9 mouse cellular contexts compared by ENCODE assay signal in the genomic region with DNA sequence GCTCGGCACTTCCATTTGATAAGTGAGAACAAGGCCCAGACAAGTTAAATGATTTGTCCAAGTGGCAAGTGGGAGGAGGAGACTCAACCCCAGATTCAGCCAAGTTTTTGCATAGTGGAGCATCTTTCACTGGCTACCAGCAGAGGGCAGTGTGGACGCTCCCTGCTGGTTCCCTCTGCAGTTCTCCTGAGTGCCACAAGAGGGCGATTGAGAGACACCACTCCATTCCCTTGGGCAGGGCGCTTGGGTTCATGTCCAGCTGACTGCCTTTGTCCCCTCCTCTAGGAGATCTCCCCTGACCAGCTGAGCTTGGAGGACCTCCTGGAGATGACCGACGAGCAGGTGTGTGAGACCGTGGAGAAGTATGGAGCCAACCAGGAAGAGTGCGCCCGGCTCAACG.
DNase-seq lines count a peak whose midpoint lies in the region; ATAC-seq and TF ChIP-seq lines count a peak whose summit lies in the region.
"Had no signal": no experiment of that assay in that cellular context is flagged by ENCODE, and none has a peak within 500 bp of the region (broad histone marks: within the 10 kb centered on the region; RNA-seq: fewer than 3 reads in every experiment).

No protein-coding gene starts in this region.

- 56% methylated on average over 10 of the region's 10 CpGs for WGBS in large intestine, adult 2 months
- 60% methylated on average over 10 of the region's 10 CpGs for WGBS in lung, embryonic 14.5 days

- in situ Hi-C loops in Patski (cut with MboI; ENCODE audit: low pct_unique_long_range_greater_than_20kb), result loop anchor here (5.0 kb wide), 1 partner anchor 567 kb away; no protein-coding TSS in a partner anchor

- CTCF ChIA-PET in Patski (lab: Charles Lee), result interaction anchor here (0.8 to 2.1 kb wide), 6 partner anchors 11 to 450 kb away, joined by 3 to 10 read pairs (median 6); no protein-coding TSS in a partner anchor

- no peak overlapping the region for H3K9ac ChIP-seq in lung, embryonic 14.5 days
- H3K9ac ChIP-seq: heart, embryonic 13.5 days had no signal

- H3K4me2 ChIP-seq in lung, embryonic 14.5 days, result no peak overlapping the region
- H3K4me2 ChIP-seq: heart, embryonic 13.5 days had no signal

- POLR2A ChIA-PET in Patski (lab: Charles Lee), result no interaction called here

- ATAC-seq in Patski, result no peak
- ATAC-seq in lung, embryonic 14.5 days (ENCODE audit: insufficient read depth), result no peak

- no peaks in the 10 kb centered on the region for H3K4me1 ChIP-seq in lung, embryonic 14.5 days (ENCODE audit: insufficient read depth)
- H3K4me1 ChIP-seq: heart, embryonic 13.5 days had no signal

- H3K36me3 ChIP-seq in lung, embryonic 14.5 days (ENCODE audit: insufficient read depth), result no peaks in the 10 kb centered on the region
- H3K36me3 ChIP-seq: heart, embryonic 13.5 days had no signal

- TF ChIP-seq CTCF in Patski (IDR thresholded peaks at IDR 0.05), result peak; percentile 96
- peak; percentile 99 for TF ChIP-seq CTCF in lung, embryonic 14.5 days (IDR thresholded peaks at IDR 0.05; ENCODE audit: low read depth)

- peak; percentile 85 for DNase-seq in CD4-positive, CD25-positive, alpha-beta regulatory T cell, adult 2 months (ENCODE audit: low read depth, low spot score)
- DNase-seq in Patski (ENCODE audit: low read depth, low spot score), result no peak
- DNase-seq in cerebellum, postnatal 10 days, result peak; percentile 84 to 90
- peak; percentile 33 to 40 for DNase-seq in gastrocnemius, postnatal 36 days
- DNase-seq in large intestine, adult 2 months (ENCODE audit: low read depth, low spot score), result peak; percentile 37
- DNase-seq in lung, embryonic 14.5 days, result peak; percentile 76
- DNase-seq in retina, postnatal 1 day, result peak; percentile 75
- DNase-seq in urinary bladder, adult 2 months (ENCODE audit: low spot score), result peak; percentile 40

- no peak overlapping the region for H3K4me3 ChIP-seq in lung, embryonic 14.5 days (ENCODE audit: low read depth, low read length)
- H3K4me3 ChIP-seq: heart, embryonic 13.5 days had no signal

- no peaks in the 10 kb centered on the region for H3K9me3 ChIP-seq in lung, embryonic 14.5 days (ENCODE audit: low read depth, low read length)
- H3K9me3 ChIP-seq: heart, embryonic 13.5 days had no signal

- intact Hi-C loops in gastrocnemius, postnatal 36 days (cut with DNase I), result no loop called here

- H3K27me3 ChIP-seq in Patski, result peaks cover 7% of the 10 kb centered on the region
- no peaks in the 10 kb centered on the region for H3K27me3 ChIP-seq in lung, embryonic 14.5 days (ENCODE audit: insufficient read depth, low read length)

- H3K27ac ChIP-seq in lung, embryonic 14.5 days (ENCODE audit: low read depth), result no peak overlapping the region
- H3K27ac ChIP-seq: heart, embryonic 13.5 days had no signal
